Mouse (Mus musculus): Measurements from ENCODE around the gene Tmem263. TPM values are rescaled to one million over a fixed set of nuclear protein-coding genes. Genes with fewer than 3 reads are reported as not detected.

Gene Tmem263
- total RNA-seq (2023) = 1 to 10 TPM; 5.2 to 6.1 TPM

GRCm38 (mm10) chr10:85102247-85103084 lies at the start of gene Tmem263, which contains the start of gene Fhl4:
Tmem263 (plus strand) TSS chr10:85102627.
Fhl4 (minus strand) TSS chr10:85102495.

GRCm38 (mm10) chr10:85127395-85128287 lies 25.2 kb downstream of the Tmem263 start, which contains the start of gene Mterf2:
Mterf2 (minus strand) TSS chr10:85128027.

Other genes with a start within 250 kb of the Tmem263 start
- gene Ric8b, start 185.0 kb upstream of the Tmem263 start, total RNA-seq (2023) = 10 to 100 TPM; 16.4 to 19.8 TPM
- under 1 TPM; 0.13 to 0.18 TPM for gene Fhl4, start 132 bp upstream of the Tmem263 start, total RNA-seq (2023)
- 1 to 10 TPM; 2.3 to 2.5 TPM for gene Mterf2, start 25.4 kb downstream of the Tmem263 start, total RNA-seq (2023)
- gene Cry1, start 82.4 kb downstream of the Tmem263 start, total RNA-seq (2023) = 10 to 100 TPM; 19.1 to 24.0 TPM